Mouse (Mus musculus): ENCODE results near the gene Cyp2g1.
"Not testable (repeated sequence)": the region's sequence is repeated elsewhere in the genome, so short reads cannot be mapped to it uniquely, and the experiment has no call there.

Gene Cyp2g1

DNA sequence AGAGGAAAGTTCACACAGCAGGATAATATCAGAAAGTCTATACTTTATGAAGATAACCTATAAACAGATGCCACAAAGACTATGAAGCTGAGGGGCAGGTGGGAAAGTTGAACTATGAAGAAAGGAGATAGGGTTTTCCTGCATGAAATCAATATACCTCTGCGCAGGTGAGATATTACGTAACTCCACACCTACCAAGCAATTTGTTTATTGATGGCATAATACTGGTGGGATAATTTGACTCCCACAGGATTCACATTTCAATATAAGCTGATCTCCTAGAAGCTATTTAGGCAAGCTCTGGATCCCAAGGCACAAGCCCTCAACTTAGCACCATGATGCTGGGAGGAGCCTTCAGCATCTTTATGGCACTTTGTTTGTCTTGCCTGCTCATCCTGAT, at the start of gene Cyp2g1:
Gene Cyp2g1, plus strand, starts transcription at position 301 of the 400 bp plus-strand sequence.
- DNase-seq: no peak

GRCm38 (mm10) chr7:26767084-26767483, 41.6 kb upstream of the Cyp2g1 start:
- no peak for DNase-seq

DNA sequence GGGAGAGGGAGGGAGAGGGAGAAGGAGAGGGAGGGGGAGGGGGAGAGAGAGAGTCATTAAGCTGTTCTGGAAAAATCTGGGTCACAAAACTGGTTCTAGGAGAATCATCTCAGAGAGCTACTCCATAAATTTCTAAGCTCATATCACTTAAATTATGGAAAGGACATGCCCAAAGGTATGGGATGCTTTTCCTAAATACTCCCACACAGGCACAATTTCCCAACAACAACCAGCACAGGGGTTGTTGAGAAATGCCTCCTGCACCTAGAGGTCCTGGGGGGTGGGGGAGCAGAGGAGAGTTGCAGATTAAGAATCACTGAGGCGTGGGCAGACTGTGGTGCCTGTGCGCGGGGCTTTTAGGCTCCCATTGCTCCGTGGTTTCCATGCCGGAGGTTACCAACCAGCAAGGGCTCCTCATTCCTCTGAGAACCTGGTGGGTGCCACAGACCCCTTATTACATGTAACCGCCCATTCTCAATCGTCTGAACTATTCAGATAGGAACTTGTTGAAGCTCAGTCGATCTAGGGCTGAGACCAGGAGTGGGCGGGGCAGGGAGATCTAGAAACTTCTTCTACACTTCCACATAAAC, 38.7 kb upstream of the Cyp2g1 start:
- no peak for DNase-seq

DNA sequence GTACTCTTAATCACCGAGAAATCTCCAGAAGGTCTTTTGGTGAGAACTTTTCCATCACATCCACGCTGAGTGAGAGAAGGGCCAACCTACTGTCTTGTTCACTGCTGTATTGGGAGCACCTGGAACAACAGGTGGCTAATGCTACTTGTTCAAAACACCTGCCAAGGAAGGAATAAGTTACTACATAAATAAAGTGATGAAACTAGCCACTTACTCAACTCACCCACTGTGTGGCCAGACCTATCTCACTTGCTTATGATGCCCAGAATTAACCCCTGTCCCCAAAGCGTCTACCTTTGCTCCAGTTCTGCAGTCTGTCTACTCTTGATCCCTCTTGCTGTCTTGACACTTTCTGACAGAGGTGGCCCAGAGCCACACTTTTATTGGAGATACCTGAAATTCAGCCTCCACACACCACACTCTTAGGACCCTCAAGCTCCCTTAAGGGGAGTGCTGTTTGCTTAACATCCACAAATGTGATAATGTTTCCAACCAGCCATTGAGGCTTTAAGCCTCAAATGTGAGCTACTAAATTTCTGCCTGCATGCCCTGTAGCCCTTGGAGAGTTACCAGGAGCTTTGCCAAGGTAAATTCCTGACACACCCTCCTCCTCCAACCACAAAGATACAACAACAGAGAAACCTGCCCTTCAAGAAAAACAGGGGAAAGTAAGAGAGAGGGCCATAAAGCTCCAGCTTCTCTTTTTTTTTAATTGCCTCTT, 35.7 kb upstream of the Cyp2g1 start:
- no peak for DNase-seq

- DNase-seq: no peak
These were observed 32.8 kb upstream of the Cyp2g1 start for GRCm38 (mm10) chr7:26775866-26776265.

DNA sequence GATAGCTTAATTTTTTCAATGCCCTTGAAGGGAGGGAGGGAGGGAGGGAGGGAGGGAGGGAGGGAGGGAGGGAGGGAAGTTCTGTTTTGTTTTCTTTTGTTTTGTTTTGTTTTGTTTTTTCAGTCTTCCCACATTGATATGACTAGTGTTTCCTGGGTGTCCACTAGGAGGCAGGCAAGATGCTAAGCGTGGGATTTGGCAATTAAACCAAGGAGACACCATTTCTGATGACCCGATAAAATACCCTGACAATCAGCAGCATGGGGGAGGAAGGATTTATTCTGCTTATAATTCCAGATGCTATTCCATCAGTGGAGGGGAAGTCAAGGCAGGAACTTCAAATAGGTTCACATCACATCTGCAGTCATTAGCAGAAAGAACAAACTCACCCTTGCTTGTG, 30.9 kb upstream of the Cyp2g1 start:
- DNase-seq: no peak

DNA sequence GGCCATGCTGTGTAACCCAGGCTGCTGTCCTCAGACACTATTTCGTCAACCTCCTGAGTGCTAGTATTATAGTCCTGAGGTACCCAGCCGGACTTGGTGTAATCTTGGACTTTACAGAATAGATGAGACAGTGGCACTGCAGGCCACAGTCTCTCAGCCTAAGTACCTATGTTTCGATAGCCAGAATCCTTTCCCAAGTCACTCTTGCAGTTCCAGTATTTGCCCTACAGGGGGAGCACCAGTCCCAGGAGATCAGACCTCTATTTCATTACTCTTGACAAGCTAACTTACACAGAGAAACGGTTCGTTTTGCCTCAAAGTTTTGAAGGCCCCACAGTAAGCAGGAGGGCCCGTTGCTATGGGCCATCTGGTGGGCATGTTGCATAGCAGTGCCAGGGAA, 30.2 kb upstream of the Cyp2g1 start:
- no peak for DNase-seq

- DNase-seq: no peak
These were observed 28.8 kb upstream of the Cyp2g1 start for GRCm38 (mm10) chr7:26779799-26780416.

DNA sequence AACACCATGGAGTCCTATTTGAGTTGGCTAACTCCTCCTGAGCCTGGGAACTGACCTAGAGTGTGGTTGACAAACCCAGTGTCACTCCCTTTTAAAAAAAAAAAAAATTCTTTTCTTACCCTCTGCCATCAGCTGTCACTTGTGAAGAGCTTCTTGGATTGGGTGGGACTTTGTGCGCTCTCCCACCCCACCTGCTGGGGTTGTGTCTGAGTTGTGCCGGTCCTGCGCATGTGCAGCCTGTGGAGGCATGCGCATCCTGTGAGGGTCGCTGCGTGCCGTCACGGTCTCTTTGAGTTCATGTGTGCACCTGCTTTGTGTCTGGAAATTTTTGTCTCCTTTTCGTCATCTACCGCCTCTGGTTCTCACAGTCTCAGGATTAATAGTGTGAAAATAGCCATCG, 28.2 kb upstream of the Cyp2g1 start:
- no peak for DNase-seq

- no peak for DNase-seq
These were observed 27.5 kb upstream of the Cyp2g1 start for GRCm38 (mm10) chr7:26780998-26781766.

GRCm38 (mm10) chr7:26781767-26782131, 26.9 kb upstream of the Cyp2g1 start:
- no peak for DNase-seq

GRCm38 (mm10) chr7:26783163-26783562, 25.5 kb upstream of the Cyp2g1 start:
- DNase-seq: no peak

GRCm38 (mm10) chr7:26786013-26786412, 22.7 kb upstream of the Cyp2g1 start:
- DNase-seq: not testable (repeated sequence)

DNA sequence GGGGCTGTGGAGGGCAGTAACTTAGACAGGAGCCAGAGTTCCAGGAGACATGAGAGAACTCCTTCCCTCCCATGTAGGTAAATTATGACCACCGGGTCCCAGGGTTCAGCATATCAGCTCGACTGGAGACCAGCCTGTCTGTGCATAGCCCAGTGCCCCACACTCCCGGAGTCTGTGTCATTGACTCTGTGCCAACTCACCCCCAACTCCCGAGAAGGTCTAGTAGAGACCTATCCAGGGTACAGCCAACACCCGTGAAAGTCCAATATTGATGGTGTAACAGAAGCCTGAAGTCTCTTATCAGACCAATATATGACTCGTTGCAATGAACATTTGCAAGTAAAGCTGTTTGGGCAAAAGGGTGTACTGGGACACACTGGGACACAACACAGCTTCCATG, 18.7 kb upstream of the Cyp2g1 start:
- DNase-seq: no peak

GRCm38 (mm10) chr7:26800104-26800503, 8.6 kb upstream of the Cyp2g1 start:
- no peak for DNase-seq

GRCm38 (mm10) chr7:26800996-26801395, 7.7 kb upstream of the Cyp2g1 start:
- no peak for DNase-seq

DNA sequence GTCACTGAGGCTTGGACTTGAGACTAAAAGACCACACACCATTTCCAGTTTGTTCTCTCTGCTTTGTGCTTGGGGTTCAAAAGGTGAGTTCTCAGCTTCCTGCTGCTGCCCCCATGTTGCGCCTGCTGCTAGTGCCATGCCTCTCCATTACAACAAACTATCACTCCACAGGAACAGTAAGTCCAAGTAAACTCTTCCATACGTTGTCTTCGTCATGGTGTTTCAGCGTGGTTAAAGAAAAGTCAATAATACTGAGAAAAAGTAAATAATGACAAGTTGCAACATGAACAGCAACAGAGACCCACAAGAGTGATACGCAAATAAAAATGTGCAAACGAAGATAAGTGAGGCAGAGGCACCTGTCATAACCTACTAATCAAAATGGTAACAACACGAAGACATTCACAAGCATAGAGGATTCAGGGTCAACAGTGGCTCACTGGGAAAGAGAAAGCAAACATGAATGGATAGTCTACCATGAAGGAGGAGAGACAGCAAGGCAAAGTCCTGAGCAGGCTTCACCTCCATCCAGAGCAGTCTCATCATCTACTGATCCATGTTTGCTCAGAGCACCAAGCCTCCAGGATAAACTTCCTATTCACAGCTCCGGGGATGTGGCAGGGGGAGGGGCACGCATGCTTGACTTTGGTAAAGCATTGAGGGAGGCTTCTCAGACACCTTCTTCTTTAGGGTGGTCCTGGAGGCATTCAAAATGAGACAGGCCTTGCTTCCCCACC, 23.0 kb downstream of the Cyp2g1 start:
- DNase-seq: not testable (repeated sequence)

- DNase-seq: not testable (repeated sequence)
These were observed 24.0 kb downstream of the Cyp2g1 start for GRCm38 (mm10) chr7:26832668-26833067.

DNA sequence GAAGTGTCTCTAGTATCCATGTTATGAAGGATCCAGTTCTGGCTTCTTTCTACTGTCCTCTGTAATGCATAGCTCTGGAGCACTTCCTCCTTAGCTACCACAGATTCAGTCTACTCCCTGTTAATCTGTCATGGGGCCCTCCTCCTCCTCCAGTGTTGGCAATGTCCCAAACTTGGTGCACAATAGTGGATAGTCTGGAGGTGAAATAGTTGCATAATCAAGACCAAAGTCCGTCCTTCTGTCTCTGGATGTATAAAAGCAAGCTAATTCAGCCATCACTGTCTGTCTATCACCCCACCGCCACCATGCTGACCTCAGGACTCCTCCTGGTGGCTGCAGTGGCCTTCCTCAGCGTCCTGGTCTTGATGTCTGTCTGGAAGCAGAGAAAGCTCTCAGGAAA, 26.4 kb downstream of the Cyp2g1 start, which contains the start of gene Cyp2a5:
Gene Cyp2a5, plus strand, starts transcription at position 247 of the 400 bp plus-strand sequence.
- DNase-seq: not testable (repeated sequence)

DNA sequence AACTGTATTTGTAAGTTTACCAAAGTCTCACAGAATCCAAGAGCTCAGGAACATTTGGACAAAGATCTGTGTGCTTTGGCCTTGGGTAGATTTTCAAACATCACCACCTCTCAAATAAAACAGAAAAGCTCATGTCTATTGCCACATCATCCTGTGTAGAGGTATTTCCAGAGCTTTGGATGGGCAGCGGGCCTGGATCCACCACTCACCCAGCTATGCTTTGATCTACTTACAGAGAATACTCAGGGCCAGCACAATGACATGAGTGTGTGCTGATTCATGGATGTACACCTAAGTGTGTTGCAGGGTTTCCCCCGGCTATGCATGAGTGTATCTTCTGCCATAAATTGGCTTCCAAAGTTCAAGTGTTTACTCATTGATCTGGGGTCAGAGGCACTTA, 34.7 kb downstream of the Cyp2g1 start:
- DNase-seq: not testable (repeated sequence)

DNA sequence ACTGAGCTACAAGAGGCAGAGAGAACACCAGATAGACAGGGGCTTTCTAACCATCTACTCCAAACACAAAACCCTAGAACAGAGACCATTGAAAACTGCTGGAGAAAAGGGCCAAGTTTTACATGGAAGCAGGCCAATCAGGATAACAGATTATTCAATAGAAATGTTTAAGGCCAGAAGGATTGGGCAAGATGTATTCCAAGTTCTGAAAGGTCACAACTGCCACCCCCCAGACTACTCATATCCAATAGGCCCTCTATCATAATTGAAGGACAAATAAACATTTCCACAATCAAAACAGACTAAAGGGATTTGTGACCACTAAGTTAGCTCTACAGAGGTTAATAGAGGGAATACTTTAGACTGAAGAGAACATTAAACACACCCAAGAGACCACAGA, 41.4 kb downstream of the Cyp2g1 start:
- DNase-seq: not testable (repeated sequence)
